Mouse (Mus musculus) CD8-positive naive resting alpha-beta T cell, adult 2 months (primary cell): ENCODE results near the gene Tmem174.

Experiments used
- DNase-seq, 2 experiments: peaks; one replicate each; pipeline ENCODE4 v3.0.0; 2022; ENCODE audit warnings: low read depth in 2 of 2, low spot score in 2 of 2

Gene Tmem174

DNA sequence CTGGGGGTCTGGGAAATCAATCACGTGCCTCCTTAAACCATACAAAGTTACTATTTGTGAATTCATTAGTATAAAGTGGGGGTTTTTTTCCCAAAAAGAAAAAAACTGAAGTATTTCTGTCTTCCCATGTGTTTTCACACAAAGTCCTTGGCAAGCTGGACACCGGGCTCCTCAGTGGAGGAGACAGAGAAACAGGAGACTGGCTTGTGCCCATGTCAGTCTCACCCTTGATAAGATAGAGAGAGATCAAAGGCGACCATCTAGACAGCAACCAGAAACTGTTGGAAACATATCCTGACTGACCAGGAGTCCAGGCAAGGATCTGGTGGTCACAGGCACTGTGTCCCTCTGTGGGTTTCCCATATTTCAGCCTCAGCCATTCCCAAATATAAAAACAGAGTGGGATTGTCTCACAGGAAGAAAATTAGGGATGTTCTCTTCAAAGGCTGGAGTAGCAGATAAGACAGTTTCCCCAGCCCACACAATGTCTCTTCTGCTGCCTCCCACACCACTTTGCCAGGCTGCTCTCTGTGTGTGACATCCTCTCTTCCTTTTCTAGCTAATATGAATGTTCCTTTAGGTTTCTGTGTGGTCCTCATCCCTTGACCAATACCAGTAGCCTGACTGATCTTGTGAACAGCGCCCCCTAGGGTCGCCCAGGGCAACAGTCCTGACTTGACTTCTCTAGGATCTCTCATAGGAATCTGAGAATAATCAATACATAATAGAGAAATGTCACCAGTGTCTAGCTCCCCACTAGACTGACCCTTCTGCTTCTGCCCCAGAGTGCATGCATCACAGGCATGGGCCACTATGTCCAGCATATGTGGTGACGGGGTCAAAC, 3.3 kb downstream of the Tmem174 start:
- DNase-seq: no peak

GRCm38 (mm10) chr13:98632306-98632942, 4.8 kb downstream of the Tmem174 start:
- DNase-seq: no peak

- DNase-seq: no peak
Observed at GRCm38 (mm10) chr13:98631105-98631838, 5.9 kb downstream of the Tmem174 start.

DNA sequence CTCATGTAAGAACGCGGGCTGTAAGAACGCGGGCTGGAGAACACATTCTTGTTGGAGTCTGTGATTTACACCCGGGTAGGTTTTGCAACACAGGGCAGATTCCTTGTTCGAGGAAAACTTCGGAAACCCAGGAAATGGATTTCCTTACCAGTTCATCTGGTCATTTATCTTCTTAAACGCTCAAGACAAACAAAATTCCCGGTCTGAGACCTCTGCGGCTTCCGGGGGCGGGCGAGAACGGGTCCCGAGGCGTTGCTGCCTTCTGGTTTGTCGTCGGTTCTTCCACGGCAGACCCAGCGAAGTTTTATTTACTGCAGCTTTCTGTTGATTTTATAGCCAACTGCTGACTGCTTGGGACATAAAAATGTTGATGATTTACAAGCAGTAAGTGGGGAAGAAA, 10.5 kb downstream of the Tmem174 start:
- no peak for DNase-seq

GRCm38 (mm10) chr13:98624506-98624905, 12.7 kb downstream of the Tmem174 start:
- no peak for DNase-seq

DNA sequence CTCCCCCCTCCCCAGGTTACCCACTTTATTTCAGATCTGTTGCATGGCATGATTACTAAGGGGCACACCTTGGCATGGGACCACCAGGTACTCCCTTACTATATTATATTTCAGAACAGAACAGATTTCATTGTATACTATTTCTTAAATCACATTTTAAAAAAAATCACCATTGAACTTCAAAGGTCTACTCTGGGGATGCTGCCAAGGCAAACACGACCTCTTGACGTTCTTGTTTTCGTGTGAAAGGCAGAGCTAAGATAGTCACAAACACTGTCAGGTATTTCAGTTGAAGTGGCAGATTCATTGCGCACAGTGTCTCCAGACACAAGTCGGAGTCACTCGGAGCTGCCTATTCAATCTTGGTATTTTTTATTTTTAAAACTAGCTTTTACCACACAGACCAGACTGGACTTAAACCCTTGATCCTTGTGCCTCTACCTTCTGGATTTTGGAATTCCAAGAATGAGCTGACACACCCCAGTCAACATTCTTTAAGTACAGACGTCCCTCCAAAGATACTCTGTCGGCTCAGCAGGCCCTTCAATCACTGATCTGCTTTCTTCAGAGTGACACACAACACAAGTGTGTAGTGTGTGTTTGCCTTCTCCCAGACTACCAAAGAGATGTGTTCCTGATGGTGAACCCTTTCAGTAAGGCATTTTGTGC, 14.2 kb downstream of the Tmem174 start:
- DNase-seq: no peak

DNA sequence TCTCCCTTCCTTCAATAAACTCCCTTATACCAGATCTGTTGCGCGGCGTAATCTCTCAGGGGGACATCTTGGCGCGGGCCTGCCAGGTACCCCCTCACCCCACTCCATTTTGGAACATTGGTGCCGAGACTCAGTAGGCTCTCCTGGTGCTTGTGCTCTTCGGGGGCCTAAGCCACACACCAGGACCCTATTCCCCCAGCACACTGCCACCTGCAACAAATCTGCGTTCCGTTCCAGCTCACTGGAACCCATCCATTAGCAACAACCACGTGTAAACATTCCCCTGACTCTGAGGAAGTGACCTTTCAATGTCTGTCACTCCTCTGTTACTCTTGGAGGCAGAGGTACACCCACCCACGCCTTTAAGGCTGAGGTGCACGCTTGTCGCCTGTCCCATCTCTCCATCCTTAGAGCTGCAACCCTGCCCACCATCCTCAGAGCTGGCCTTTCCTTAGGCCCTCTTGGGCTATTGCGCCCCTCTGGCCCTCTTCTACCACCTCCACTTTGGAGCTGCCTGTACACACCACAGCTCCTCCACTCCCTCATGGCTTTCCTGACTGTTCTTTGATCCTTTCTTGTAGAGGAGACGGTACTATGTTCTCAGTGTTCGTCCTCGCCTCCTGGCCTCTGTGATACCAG, 19.7 kb downstream of the Tmem174 start:
- no peak for DNase-seq

DNA sequence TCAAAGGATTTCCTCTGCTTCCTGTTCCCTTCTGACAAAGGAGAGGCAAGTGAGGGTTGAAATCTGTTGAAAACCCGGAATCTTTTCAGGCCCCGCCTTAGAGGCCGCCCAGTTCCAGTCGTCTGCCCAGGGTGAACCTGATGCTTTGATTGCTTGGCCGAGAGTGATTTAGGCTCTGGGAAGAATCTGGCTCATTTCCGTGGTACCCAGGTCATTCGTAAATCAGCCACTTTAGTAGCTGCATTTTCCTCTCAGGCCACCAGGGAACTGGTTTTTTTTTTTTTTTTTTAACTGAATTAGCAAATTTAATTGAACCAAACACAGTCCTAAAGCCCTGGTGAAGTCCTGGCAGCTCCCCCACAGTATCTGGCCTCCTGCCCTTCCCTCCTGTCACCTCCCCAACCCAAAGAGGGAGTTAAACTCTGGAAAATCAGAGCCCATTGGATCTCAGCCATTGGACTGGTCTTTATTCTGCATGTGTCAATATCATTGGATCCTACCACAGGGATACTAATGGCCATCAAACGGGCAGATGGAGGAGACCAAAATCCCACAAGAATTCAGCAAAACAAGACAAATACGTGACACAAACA, 29.2 kb downstream of the Tmem174 start:
- DNase-seq: no peak

DNA sequence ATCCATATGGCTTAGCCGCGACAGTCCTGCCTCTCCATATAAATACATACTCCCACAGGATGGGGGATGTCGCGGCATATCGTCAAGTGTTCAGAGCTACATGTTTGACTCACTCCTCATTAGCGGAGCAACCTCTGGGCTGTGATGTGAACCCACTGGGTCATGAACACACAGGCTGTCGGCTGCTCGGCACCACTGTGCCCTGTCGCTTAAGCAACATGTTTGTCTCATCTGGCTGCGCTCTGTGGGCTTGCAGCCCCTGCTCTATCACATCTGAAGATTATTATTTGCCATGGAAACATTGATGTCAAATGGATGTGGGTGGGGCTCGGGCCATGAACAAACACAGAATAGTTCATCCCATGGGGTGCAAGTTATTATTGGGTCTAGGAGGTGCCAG, 33.4 kb downstream of the Tmem174 start:
- DNase-seq: no peak

GRCm38 (mm10) chr13:98596746-98597145, 40.5 kb downstream of the Tmem174 start:
- DNase-seq: no peak

- no peak for DNase-seq
Observed at GRCm38 (mm10) chr13:98594726-98595141, 42.5 kb downstream of the Tmem174 start.

- no peak for DNase-seq
Observed at GRCm38 (mm10) chr13:98593938-98594539, 43.2 kb downstream of the Tmem174 start.

DNA sequence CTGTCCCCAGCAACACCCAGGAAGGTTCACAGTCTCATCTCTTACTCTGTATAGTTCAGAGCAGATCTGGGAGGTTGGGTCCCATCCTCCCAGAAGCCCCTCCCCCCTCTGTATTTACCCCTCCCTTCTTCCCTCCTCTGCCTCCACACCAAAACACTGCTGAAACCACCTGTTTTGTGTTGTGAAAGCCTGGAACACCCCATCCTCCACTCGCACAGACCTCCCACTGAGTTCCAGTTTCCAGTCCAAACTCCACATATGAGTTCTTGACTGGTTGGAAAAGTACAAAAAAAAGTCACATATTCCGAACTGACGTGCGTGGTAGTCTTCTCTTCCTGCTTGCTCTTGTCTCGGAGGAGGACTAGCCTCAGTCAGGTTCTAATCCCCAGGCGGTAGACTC, 45.8 kb downstream of the Tmem174 start:
- DNase-seq: no peak

GRCm38 (mm10) chr13:98590693-98591389, 46.4 kb downstream of the Tmem174 start:
- no peak for DNase-seq

GRCm38 (mm10) chr13:98589572-98589971, 47.6 kb downstream of the Tmem174 start:
- no peak for DNase-seq

DNA sequence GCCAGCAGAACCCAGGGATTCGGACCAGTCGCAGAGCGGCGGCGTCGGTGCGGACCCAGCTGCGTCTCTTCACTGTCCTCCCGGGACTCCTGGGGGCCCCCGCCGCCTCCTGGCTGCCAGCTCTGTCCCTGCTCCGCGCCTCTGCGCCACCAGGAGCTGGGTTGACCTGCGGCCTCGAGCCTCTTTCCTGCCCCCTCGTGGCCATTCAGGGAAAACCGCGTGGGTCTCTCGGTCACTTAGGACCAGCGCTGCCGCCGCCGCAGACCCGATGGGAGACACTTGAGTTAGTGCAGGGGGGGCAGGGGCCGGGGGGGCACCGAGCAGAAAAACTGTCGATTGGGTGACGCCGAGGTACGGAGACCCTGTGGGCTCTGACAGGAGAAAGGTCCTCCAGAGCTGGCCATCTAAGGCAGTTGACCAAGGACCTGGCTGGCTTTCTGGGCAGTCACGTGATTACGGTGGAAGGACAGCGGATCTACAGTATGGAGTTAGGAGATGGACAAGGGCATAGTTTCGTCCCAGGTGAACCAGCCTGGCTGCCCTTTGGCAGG, 48.2 kb downstream of the Tmem174 start:
- no peak for DNase-seq

- no peak for DNase-seq
Observed at GRCm38 (mm10) chr13:98588480-98588879, 48.7 kb downstream of the Tmem174 start.

DNA sequence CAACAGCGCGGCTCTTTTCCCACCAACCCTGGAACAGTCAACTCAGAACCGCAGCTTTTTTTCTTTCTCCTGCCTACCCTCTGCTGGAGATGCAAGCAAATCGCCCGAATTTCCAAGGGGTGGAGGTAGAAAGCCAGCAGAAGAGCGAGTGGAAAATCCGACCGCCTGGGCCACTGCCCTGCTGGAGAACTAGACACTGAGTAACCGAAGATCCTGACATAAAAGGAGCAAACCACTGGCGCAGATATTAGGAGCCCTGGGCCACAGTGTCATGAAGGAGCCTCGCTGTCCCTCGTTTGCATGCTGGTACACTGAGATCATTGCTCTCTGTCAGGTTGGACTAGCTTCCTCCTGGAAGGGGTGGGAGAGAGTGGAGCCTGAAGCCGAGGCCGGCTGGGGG, 49.6 kb downstream of the Tmem174 start:
- DNase-seq: no peak
